Mouse (Mus musculus) midbrain, embryonic 15.5 days (tissue): ENCODE results near the gene Vgll4. TPM values are rescaled to one million over a fixed set of nuclear protein-coding genes. Genes with fewer than 3 reads are reported as not detected.

ENCODE experiments used
- ATAC-seq: fragments of 200-750 bp; cut with Nextera tagmentation; replicated peaks from 2 replicates; pipeline ENCODE4 v1.8.0; 2017; ENCODE audit warnings: moderate TSS enrichment
- H3K27ac ChIP-seq: fragments of 300-500 bp; sonication (generic); 2 replicates; pipeline ENCODE4 v1.5.1; 2015; ENCODE audit warnings: mild to moderate bottlenecking, inconsistent platforms
- H3K27me3 ChIP-seq: fragments of 300-500 bp; sonication (generic); replicated peaks from 2 replicates; pipeline ENCODE4 v1.6.1; 2015; ENCODE audit warnings: inconsistent platforms
- H3K36me3 ChIP-seq: fragments of 300-500 bp; sonication (generic); replicated peaks from 2 replicates; pipeline ENCODE4 v1.6.1; 2015; ENCODE audit warnings: inconsistent platforms
- H3K4me1 ChIP-seq: fragments of 300-500 bp; sonication (generic); 2 replicates; pipeline ENCODE4 v1.6.1; 2015; ENCODE audit warnings: inconsistent platforms
- H3K4me2 ChIP-seq: fragments of 300-500 bp; sonication (generic); 2 replicates; pipeline ENCODE4 v1.6.1; 2015; ENCODE audit warnings: inconsistent platforms, mild to moderate bottlenecking, moderate library complexity
- H3K4me3 ChIP-seq: fragments of 300-500 bp; sonication (generic); 2 replicates; pipeline ENCODE4 v1.5.1; 2015; ENCODE audit warnings: mild to moderate bottlenecking, inconsistent platforms
- H3K9ac ChIP-seq: fragments of 300-500 bp; sonication (generic); 2 replicates; pipeline ENCODE4 v1.6.1; 2015; ENCODE audit warnings: mild to moderate bottlenecking, inconsistent platforms
- H3K9me3 ChIP-seq: fragments of 300-500 bp; sonication (generic); 2 replicates; pipeline ENCODE4 v1.6.1; 2016; ENCODE audit warnings: inconsistent platforms
- WGBS: fragments of 180-500 bp; shearing (Covaris S2); methylation state at CpG from one replicate; pipeline ENCODE4 v1.1.7; 2015; ENCODE audit warnings: mixed read lengths; 5-methylcytosine and 5-hydroxymethylcytosine counted together
- polyA plus RNA-seq: library from polyadenylated mRNA; unstranded; fragments of >200 nt; fragmentation: Nextera tagmentation; extraction: Ambion mirVana; gene quantifications from 2 replicates; pipeline ENCODE4 v1.2.1, GENCODE M21; 2015

The Vgll4 gene
- polyA plus RNA-seq, 1 experiment from 2014 or later = 47.3 TPM

- ATAC-seq = no peak
- peak overlapping the region; percentile 90; the same call in 1 of the 2 replicates for H3K4me2 ChIP-seq
Observed at GRCm38 (mm10) chr6:114970386-114970785, 592 bp upstream of the Vgll4 start.

GRCm38 (mm10) chr6:114968361-114969212, 1.2 kb downstream of the Vgll4 start:
- H3K36me3 ChIP-seq = no peaks in the 10 kb centered on the region
- ATAC-seq = peak; percentile 84
- peak overlapping the region; percentile 69 for H3K27ac ChIP-seq
- peak overlapping the region; percentile 52 for H3K9ac ChIP-seq
- H3K4me3 ChIP-seq = peak overlapping the region; percentile 73
- under 1% methylated on average over 73 of the region's 82 CpGs for WGBS
- no peaks in the 10 kb centered on the region for H3K9me3 ChIP-seq
- peak overlapping the region; percentile 90 for H3K4me2 ChIP-seq
- peaks cover 15% of the 10 kb centered on the region; the same call in 1 of the 2 replicates for H3K27me3 ChIP-seq
- peaks cover 18% of the 10 kb centered on the region for H3K4me1 ChIP-seq

More at GRCm38 (mm10) chr6:114970386-114970785, 592 bp upstream of the Vgll4 start:
- Histone ChIP-seq H3K27me3 (peaks cover 15% of the 10 kb centered on the region; the same call in 1 of the 2 replicates), H3K36me3 (no peaks in the 10 kb centered on the region), H3K4me3 (peak overlapping the region; percentile 73; the same call in 1 of the 2 replicates), H3K9me3 (no peaks in the 10 kb centered on the region), H3K27ac (no peak overlapping the region), H3K4me1 (peaks cover 18% of the 10 kb centered on the region), H3K9ac (no peak overlapping the region)
- WGBS = 20% methylated on average over 6 of the region's 6 CpGs

DNA sequence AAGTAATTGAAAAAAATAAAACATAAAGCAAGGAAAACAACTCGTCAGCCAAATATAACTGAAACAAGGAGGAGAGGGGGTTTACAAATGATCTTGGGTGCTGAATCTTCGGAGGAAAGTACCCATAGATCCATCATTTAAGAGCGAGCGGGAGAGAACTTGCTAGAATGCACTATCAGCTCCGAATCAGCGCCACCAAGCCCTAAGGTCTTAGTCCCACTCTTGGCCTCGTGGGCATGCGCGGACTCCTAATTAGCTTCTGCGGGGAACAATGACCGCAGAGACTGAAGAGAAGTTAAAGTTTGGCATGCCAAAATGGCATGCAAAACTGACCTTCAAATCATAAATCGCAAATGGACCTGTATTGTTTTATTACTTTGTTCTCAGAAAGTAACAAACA, 2.2 kb downstream of the Vgll4 start:
- Histone ChIP-seq H3K27me3 (peaks cover 15% of the 10 kb centered on the region; the same call in 1 of the 2 replicates), H3K9ac (no peak overlapping the region), H3K4me1 (peaks cover 18% of the 10 kb centered on the region), H3K27ac (no peak overlapping the region), H3K9me3 (no peaks in the 10 kb centered on the region), H3K4me2 (peak overlapping the region; percentile 90; the same call in 1 of the 2 replicates), H3K4me3 (peak overlapping the region; percentile 73), H3K36me3 (no peaks in the 10 kb centered on the region)
- WGBS = 49% methylated on average over 12 of the region's 12 CpGs
- ATAC-seq = no peak

DNA sequence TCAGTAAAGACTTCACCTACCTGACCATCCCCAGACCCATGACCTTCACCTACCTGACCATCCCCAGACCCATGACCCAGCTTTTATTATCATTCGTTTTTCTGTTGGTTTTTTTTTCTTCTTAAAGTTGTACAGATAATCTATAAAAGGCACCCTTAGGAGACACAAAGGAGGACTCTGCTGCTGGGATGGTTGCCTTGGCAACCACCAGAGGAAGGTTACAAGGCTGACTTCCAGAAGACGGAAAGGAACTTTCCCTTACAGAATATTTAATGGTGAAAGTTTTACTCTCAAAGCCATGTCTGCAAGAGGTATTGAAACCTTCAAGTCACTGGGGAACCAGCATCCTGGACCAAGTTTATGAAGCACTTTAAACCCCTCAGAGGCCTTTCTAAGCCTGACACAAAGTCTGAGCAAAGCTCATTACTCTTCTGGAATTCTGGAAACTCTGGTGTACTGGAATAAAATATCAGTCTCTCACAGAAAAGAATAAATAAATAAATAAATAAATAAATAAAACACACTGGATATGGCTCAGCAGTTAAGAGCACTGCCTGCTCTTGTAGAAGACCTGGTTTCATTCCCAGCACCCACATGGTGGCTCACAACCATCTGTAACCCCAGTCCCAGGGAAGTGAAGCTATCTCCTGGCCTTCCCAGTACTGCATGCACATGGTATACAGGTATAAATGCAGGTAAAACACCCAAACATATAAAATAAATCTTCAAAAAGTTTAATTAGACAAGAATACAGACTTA, 3.2 kb downstream of the Vgll4 start:
- Histone ChIP-seq H3K4me3 (no peak overlapping the region), H3K9me3 (no peaks in the 10 kb centered on the region), H3K9ac (no peak overlapping the region), H3K27ac (no peak overlapping the region), H3K27me3 (peaks cover 15% of the 10 kb centered on the region; the same call in 1 of the 2 replicates), H3K4me1 (peaks cover 18% of the 10 kb centered on the region), H3K36me3 (no peaks in the 10 kb centered on the region), H3K4me2 (no peak overlapping the region)
- 16% methylated on average over 2 of the region's 2 CpGs for WGBS
- no peak for ATAC-seq

DNA sequence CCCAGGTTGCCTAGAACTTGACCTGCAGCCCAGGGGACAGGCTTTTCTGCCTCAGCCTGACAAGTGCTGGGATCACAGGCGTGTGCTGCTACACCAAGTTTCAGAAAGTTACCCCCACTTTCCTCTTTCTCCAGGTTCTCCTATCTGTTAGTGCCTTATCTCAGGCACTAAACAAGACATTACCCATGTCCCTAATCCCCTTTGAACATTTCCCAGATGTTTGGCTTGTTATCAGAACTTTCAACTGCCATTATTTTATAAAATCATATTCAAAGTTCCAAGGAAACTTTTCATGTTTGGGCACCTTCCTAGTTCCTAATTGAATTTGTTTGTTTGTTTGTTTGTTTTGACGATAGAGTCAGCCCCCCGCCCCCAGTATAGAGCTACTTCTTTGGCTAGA, 4.0 kb downstream of the Vgll4 start:
- WGBS = 87% methylated on average over 3 of the region's 3 CpGs

GRCm38 (mm10) chr6:114965396-114965795, 4.4 kb downstream of the Vgll4 start:
- peaks cover 16% of the 10 kb centered on the region for H3K4me1 ChIP-seq
- WGBS = 85% methylated on average over 8 of the region's 8 CpGs

More for the DNA sequence above, 4.0 kb downstream of the Vgll4 start:
- H3K27me3 ChIP-seq = peaks cover 15% of the 10 kb centered on the region; the same call in 1 of the 2 replicates
- H3K27ac ChIP-seq = no peak overlapping the region
- no peak for ATAC-seq
- no peak overlapping the region for H3K4me2 ChIP-seq
- no peaks in the 10 kb centered on the region for H3K9me3 ChIP-seq
- no peaks in the 10 kb centered on the region for H3K36me3 ChIP-seq
- H3K4me3 ChIP-seq = no peak overlapping the region
- H3K9ac ChIP-seq = no peak overlapping the region
- peaks cover 18% of the 10 kb centered on the region for H3K4me1 ChIP-seq

GRCm38 (mm10) chr6:114964235-114964634, 5.6 kb downstream of the Vgll4 start:
- H3K36me3 ChIP-seq = no peaks in the 10 kb centered on the region
- H3K9me3 ChIP-seq = no peaks in the 10 kb centered on the region
- H3K9ac ChIP-seq = no peak overlapping the region
- H3K4me3 ChIP-seq = no peak overlapping the region
- peaks cover 15% of the 10 kb centered on the region; the same call in 1 of the 2 replicates for H3K27me3 ChIP-seq
- WGBS = 82% methylated on average over 2 of the region's 2 CpGs
- 0 out of 2 replicates have a peak, but pooled peaks cover 8% of the 10 kb centered on the region for H3K4me1 ChIP-seq
- no peak overlapping the region for H3K27ac ChIP-seq
- ATAC-seq = no peak
- no peak overlapping the region for H3K4me2 ChIP-seq

More at GRCm38 (mm10) chr6:114965396-114965795, 4.4 kb downstream of the Vgll4 start:
- H3K36me3 ChIP-seq = no peaks in the 10 kb centered on the region
- H3K4me2 ChIP-seq = no peak overlapping the region
- H3K9me3 ChIP-seq = no peaks in the 10 kb centered on the region
- no peak for ATAC-seq
- H3K9ac ChIP-seq = no peak overlapping the region
- peaks cover 15% of the 10 kb centered on the region; the same call in 1 of the 2 replicates for H3K27me3 ChIP-seq
- H3K4me3 ChIP-seq = no peak overlapping the region
- no peak overlapping the region for H3K27ac ChIP-seq

GRCm38 (mm10) chr6:114963636-114964035, 6.2 kb downstream of the Vgll4 start:
- no peak for ATAC-seq
- H3K9me3 ChIP-seq = no peaks in the 10 kb centered on the region
- 69% methylated on average over 5 of the region's 5 CpGs for WGBS
- no peaks in the 10 kb centered on the region for H3K36me3 ChIP-seq
- H3K4me3 ChIP-seq = no peak overlapping the region
- no peak overlapping the region for H3K27ac ChIP-seq
- H3K4me1 ChIP-seq = 0 out of 2 replicates have a peak, but pooled peaks cover 8% of the 10 kb centered on the region
- H3K4me2 ChIP-seq = no peak overlapping the region
- no peak overlapping the region for H3K9ac ChIP-seq
- peaks cover 14% of the 10 kb centered on the region; the same call in 1 of the 2 replicates for H3K27me3 ChIP-seq

- ATAC-seq = no peak
- 81% methylated on average over 10 of the region's 10 CpGs for WGBS
- Histone ChIP-seq H3K36me3 (no peaks in the 10 kb centered on the region), H3K4me2 (no peak overlapping the region), H3K4me1 (0 out of 2 replicates have a peak, but pooled peaks cover 3% of the 10 kb centered on the region), H3K27ac (no peak overlapping the region), H3K4me3 (no peak overlapping the region), H3K9me3 (no peaks in the 10 kb centered on the region), H3K27me3 (no peaks in the 10 kb centered on the region; the same call in 1 of the 2 replicates), H3K9ac (no peak overlapping the region)
Observed at GRCm38 (mm10) chr6:114961276-114962068, 8.3 kb downstream of the Vgll4 start.

DNA sequence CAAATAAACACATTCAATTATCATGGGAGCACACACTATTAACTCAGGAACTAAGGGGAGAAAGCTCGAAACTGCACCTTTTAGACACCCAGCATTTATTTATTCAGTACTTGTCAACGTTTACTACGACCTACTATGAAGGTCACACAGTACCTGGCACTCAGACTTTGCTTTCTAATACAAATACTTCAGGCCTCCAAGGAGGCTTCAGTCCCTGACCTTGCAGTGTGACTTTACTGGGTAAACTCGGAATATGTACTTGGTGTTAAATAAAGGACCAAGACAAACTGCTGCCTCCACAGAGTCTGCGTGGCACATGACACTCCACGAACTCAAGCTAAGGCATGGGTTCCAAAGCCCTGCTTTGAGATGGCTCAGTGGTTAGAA, 10.8 kb downstream of the Vgll4 start:
- no peaks in the 10 kb centered on the region for H3K9me3 ChIP-seq
- H3K27me3 ChIP-seq = no peaks in the 10 kb centered on the region; the same call in 1 of the 2 replicates
- no peak for ATAC-seq
- no peak overlapping the region for H3K4me3 ChIP-seq
- WGBS = 81% methylated on average over 6 of the region's 6 CpGs
- H3K4me2 ChIP-seq = no peak overlapping the region
- no peak overlapping the region for H3K9ac ChIP-seq
- H3K27ac ChIP-seq = no peak overlapping the region
- H3K4me1 ChIP-seq = no peaks in the 10 kb centered on the region
- no peaks in the 10 kb centered on the region for H3K36me3 ChIP-seq

DNA sequence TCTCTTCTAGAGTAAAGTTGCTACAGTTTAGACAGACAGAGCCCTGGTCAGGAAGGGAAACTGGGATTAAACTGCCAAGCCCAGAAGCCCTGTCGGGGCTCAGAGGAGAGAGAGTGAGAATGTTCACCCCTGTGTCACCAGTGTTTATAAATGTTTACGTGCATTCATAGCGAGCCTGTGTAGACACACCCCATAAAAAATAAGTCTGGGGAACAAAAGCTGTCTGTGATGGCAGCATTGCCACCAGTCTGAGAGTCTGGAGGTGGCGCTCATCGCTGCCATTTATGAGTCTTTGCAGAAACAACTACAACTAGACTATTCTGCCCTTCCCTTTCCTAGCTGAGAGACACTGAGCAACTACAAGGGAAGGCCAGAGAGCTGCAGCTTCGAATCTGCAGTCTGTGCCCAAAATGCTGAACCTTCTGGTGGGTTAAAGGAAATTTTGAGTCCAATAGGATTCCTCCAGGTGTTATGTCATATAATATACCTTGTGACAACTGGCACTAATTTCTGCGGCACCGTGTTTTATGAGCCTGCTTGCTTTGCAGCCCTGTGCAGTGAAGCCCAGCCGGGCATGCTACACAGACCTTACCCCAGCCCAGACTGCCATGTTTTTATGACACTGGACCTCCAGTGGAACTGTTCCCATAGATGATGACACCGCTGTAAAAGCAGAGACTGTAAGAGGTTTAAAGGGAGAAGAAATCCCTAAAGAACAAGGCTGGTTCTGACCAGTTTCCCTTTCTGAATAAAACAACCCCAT, 11.4 kb downstream of the Vgll4 start:
- Histone ChIP-seq H3K4me1 (no peaks in the 10 kb centered on the region), H3K27ac (no peak overlapping the region), H3K9ac (no peak overlapping the region), H3K4me2 (no peak overlapping the region), H3K9me3 (no peaks in the 10 kb centered on the region), H3K4me3 (no peak overlapping the region), H3K36me3 (no peaks in the 10 kb centered on the region), H3K27me3 (no peaks in the 10 kb centered on the region; the same call in 1 of the 2 replicates)
- ATAC-seq = no peak
- WGBS = 84% methylated on average over 10 of the region's 10 CpGs
